Mouse (Mus musculus) erythroblast, embryonic 14.5 days (primary cell): ENCODE results near the gene Armcx3. TPM values are rescaled to one million over a fixed set of nuclear protein-coding genes. Genes with fewer than 3 reads are reported as not detected.
"Not testable (repeated sequence)": the region's sequence is repeated elsewhere in the genome, so short reads cannot be mapped to it uniquely, and the experiment has no call there.

Experiments
- H3K27me3 ChIP-seq: 2 replicates; pipeline ENCODE4 v1.6.1; 2012; ENCODE audit warnings: inconsistent platforms; ENCODE audit not compliant: control insufficient read depth
- H3K36me3 ChIP-seq: 2 replicates; pipeline ENCODE4 v1.6.1; 2012; ENCODE audit warnings: mild to moderate bottlenecking, inconsistent platforms; ENCODE audit not compliant: control insufficient read depth
- H3K4me1 ChIP-seq: 2 replicates; pipeline ENCODE4 v1.6.1; 2012; ENCODE audit warnings: inconsistent platforms; ENCODE audit not compliant: control insufficient read depth
- H3K4me3 ChIP-seq: replicated peaks from 2 replicates; pipeline ENCODE3; 2012; ENCODE audit warnings: moderate library complexity, mild to moderate bottlenecking, inconsistent platforms
- H3K9me3 ChIP-seq: 2 replicates; pipeline ENCODE4 v1.6.1; 2012; ENCODE audit warnings: low read length, inconsistent platforms, mixed read lengths; ENCODE audit not compliant: control insufficient read depth
- GATA1 ChIP-seq: IDR thresholded peaks from 2 replicates; pipeline ENCODE4 v1.6.1; 2012; ENCODE audit warnings: low read length, inconsistent platforms, mixed read lengths
- TAL1 ChIP-seq: IDR thresholded peaks from 3 replicates; pipeline ENCODE4 v1.6.1; 2012; ENCODE audit warnings: low read length, inconsistent platforms, mixed read lengths
- polyA plus RNA-seq: library from polyadenylated mRNA; stranded (reverse); fragments of >175 nt; gene quantifications from 2 replicates; pipeline ENCODE4 v1.2.3, GENCODE M21; 2012

Gene Armcx3
- polyA plus RNA-seq, 1 experiment = 0.05 TPM

DNA sequence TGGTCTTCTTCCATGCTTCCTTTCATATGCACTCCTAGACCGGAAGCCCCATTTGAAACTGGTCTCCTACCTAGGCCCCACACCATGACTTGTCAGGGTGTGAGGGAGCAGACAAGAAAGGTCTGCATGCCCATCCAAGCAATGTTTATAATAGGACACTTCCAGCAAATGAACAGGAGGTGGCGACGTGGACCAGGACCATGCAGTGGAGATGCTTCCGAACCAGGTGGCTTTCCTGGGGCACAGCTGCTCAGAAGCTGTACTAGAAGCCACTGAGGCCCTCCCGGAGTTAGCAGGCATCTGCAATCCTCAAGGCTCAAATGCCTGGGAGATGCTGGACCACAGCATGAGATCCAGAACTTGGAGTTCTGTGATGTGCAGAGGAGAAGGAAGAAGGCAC, 9.9 kb upstream of the Armcx3 start:
- H3K4me1 ChIP-seq = peaks cover 18% of the 10 kb centered on the region

DNA sequence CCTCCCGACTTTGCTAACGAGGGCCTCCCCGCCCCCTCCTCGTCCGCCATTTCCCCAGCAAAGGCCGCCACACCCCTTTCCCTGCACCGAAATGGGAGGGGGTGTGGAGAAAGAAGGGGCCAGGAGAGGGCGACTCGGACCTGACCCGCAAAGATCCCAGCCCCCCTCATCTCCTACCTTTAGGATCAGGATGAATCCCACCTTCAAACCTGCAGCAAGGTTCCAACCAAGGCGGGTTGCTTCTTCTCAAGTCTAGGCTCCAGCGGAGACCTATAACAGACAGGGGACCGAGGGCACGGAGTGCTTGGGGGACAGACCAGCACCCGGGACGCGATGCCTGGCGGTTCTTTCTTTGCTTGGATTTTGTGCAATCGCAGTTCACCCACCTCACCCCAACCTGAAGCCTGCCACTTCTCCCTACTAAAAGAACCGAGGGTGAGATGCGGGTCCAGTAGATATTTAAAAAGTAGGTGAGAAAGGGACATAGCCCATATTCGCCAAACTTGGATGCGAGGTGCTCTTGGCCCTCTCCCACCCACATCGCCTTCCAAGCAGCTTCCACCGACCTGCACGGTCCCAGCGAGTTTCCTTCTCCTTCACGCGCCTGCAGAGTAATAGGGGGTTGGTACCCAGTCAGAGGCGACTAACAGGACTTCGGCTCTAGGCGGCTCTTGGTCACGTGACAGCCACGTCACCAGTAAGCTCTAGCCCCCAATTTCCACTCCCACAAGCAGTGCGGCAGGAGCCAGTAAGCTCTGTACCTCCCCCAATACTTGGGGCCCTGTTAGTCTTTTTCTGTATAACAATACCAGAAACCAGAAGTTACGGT, 5.4 kb upstream of the Armcx3 start, which contains the start of gene Armcx6:
Gene Armcx6, minus strand, starts transcription at position 654 of the 829 bp plus-strand sequence.
- peak within 1 kb of the TSS; percentile 68 for H3K4me3 ChIP-seq
- no peaks in the 10 kb centered on the region for H3K36me3 ChIP-seq
- TF ChIP-seq GATA1 = no peak
- TF ChIP-seq TAL1 = no peak
- H3K27me3 ChIP-seq = no peaks in the 10 kb centered on the region; the same call in 1 of the 2 replicates
- no peaks in the 10 kb centered on the region for H3K9me3 ChIP-seq
- H3K4me1 ChIP-seq = peaks cover 18% of the 10 kb centered on the region

More for the DNA sequence above, 9.9 kb upstream of the Armcx3 start:
- TF ChIP-seq TAL1 = no peak
- TF ChIP-seq GATA1 = no peak
- no peaks in the 10 kb centered on the region for H3K9me3 ChIP-seq
- no peaks in the 10 kb centered on the region for H3K36me3 ChIP-seq
- H3K27me3 ChIP-seq = no peaks in the 10 kb centered on the region; the same call in 1 of the 2 replicates
- H3K4me3 ChIP-seq = no peak overlapping the region

DNA sequence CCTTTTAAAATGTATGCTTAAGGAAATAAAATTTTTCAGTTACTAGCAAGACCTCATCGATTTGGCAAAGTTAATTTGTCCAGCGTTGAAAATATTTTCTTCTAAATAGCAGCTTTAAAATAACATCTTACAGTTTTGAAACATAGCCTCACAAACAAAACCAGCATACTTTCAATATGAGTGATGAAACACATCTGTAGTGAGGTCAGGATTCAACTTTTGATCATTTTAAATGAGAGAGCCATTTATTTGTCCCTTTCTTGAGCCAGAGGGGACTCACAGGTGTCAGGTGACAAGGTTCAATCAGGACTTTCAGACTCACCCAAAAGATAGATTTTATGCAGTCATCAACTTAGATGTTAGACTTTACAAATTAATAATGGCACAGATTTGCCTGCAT, 4.5 kb upstream of the Armcx3 start:
- H3K4me3 ChIP-seq = no peak overlapping the region
- no peaks in the 10 kb centered on the region for H3K36me3 ChIP-seq
- TF ChIP-seq GATA1 (no peak), TAL1 (no peak)
- no peaks in the 10 kb centered on the region for H3K9me3 ChIP-seq
- peaks cover 24% of the 10 kb centered on the region for H3K4me1 ChIP-seq
- H3K27me3 ChIP-seq = no peaks in the 10 kb centered on the region; the same call in 1 of the 2 replicates

DNA sequence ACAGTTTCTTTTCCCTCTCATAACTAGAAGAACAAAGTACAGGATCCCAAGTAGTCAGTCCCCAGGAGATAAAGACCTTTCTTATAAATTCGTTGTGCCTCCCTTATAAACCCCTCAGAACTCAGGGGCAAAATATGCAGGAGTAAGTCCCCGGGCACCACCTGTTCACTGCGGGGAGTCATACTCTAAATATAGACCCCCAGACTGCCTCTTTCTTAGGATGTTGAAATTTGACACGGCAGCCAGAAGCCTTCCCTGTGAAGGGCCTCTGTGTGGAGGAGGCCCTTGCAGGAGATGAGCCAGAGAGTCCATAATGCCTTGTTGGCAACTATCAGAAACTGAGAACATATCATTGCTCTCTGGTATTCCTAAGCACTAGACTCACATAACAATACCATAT, 3.8 kb upstream of the Armcx3 start:
- peaks cover 28% of the 10 kb centered on the region for H3K4me1 ChIP-seq
- no peak for TF ChIP-seq TAL1
- TF ChIP-seq GATA1 = no peak
- no peak overlapping the region for H3K4me3 ChIP-seq
- H3K27me3 ChIP-seq = no peaks in the 10 kb centered on the region; the same call in 1 of the 2 replicates
- no peaks in the 10 kb centered on the region for H3K9me3 ChIP-seq
- no peaks in the 10 kb centered on the region for H3K36me3 ChIP-seq

DNA sequence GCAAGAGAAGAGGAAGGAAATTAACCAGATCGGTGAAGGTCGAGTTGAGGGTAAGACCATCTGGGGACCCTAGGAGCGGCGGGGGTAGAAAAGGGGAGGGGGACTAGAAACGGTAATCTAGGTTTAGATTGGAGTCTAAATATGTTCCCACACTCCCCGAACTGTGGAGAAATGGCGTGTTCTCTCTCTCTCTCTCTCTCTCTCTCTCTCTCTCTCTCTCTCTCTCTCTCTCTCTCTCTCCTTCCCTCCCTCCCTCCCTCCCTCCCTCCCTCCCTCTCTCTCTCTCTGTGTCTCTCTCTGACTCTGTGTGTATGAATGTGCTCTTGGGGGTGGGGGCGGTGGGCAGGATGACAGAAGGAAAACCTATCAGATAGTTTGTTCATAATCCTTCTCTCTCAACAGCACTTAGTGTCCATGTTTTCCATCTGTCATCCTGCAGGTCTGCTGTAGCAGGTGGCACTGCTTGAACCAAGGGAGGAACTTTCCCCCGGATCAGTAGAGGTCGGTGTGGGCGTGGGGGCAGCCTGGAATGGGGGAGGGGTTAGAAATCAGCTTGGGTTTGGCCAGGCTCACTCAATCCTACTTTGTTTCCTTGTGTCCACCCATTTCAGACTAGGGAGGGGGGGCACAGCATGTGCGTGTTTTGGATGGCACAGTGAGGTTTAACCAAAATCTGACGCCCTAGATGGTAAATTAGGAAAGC, 1.0 kb downstream of the Armcx3 start:
- Histone ChIP-seq H3K36me3 (no peaks in the 10 kb centered on the region), H3K9me3 (no peaks in the 10 kb centered on the region), H3K4me1 (peaks cover 16% of the 10 kb centered on the region), H3K27me3 (no peaks in the 10 kb centered on the region; the same call in 1 of the 2 replicates), H3K4me3 (peak overlapping the region; percentile 74)
- TF ChIP-seq GATA1 (no peak), TAL1 (no peak)

DNA sequence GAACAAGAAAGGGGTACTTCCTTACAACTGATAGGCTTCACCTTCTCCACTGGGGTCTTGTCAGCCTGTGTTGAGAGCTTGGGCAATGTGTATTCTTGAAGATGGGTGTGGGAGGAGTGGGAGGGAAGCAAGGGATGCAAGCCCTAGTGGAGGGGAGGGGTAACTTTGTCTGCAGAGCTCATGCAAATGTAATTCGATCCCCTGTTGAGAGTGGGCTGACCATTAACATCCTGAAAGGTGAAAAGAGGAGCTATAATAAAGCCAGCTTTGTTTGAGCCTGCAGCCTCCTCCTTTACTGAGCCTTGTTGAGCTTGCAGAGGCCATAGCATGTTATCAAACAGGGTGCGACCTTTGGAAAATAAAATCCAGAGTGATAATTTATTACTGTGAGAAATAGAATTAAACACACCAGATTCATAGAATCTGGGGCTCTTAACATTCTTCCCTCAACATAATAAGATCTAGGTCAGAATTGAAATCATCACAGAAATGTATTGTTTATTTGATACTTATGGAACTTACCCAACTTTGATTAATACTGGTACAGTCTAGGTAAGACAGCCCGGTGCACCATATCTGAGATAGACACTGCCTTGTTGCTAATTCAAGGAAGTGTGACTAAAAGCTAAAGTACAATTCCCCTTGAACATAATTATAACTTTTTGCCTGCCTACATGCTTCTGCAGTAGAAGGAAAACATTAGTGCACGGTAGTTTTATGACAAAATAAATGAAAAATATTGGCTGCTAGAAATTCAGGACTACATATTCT, 7.2 kb downstream of the Armcx3 start:
- H3K4me1 ChIP-seq, H3K4me3 ChIP-seq, H3K36me3 ChIP-seq, H3K9me3 ChIP-seq, H3K27me3 ChIP-seq: not testable (repeated sequence)

DNA sequence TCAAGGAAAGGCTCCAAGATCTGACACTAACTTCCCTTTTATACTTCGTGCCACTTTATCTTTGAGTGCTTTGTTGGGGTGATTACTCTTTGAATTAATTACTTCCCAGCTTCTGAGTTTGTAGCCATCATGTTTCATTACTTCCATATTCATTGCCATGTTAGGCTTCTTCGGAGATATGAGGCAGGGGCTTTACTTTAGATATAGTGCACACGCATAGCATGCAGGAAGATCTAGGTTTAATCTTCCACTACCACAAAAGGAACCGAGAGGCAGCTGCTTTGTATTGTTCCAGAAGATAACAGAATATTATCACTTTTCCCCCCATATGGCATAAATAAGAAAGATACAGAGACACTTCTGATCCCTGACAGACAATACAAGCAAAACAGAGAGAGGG, 31.3 kb downstream of the Armcx3 start:
- no peaks in the 10 kb centered on the region for H3K27me3 ChIP-seq
- peaks cover 2% of the 10 kb centered on the region for H3K4me1 ChIP-seq
- TF ChIP-seq GATA1 (no peak), TAL1 (no peak)
- H3K4me3 ChIP-seq = no peak overlapping the region
- no peaks in the 10 kb centered on the region for H3K36me3 ChIP-seq
- no peaks in the 10 kb centered on the region for H3K9me3 ChIP-seq

DNA sequence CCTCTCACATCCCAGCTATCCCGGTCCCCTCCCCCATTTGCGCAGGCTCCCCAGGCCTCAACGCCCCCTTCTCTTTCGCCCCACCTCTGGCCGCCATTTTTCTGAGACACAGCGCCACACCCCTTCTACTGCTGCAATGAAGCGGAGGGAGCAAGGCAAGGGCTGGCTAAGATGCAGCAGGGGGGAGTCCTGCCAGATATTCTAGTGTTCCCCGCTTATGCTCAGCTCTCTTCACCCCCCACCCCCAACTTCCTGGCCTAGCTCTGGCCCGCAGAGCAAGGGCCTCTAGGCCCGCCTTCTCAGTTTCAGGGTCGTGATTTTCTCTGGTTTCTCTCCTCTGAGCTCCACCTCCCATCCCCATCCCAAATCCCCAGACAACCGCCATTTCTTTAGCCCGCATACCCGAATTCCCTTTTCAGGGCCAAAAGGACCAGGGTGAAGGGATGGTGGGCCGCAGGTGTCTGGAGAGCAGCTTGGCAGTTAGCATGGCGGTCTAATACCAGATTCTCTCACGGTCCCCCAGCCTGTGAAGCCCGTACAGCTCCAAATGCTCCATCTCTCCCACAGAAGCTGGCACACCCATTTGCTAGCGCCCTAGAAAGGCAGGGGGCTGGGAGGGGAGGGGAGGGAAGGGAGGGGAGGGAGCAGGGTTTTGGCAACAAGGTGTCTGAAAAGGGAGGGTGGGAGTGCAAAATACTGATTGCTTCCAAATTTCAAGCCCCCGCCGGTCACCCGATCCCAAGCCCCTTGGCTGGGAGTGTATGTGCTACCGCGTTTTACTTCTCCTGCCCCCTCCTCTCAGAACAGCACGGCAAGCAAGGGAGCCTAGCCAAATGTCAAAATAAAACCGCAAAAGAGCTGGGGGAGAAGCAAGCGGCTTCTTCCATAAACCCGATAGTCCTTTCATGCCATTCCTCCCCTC, 51.7 kb downstream of the Armcx3 start:
- Histone ChIP-seq H3K36me3 (no peaks in the 10 kb centered on the region; the same call in 1 of the 2 replicates), H3K9me3 (no peaks in the 10 kb centered on the region), H3K4me3 (peak overlapping the region; percentile 57), H3K4me1 (peaks cover 13% of the 10 kb centered on the region), H3K27me3 (peaks cover 3% of the 10 kb centered on the region)
- TF ChIP-seq GATA1 = no peak
- no peak for TF ChIP-seq TAL1
